Mouse (Mus musculus) left cerebral cortex, postnatal 4 days (tissue): Measurements from ENCODE around the gene Pomp. TPM values are rescaled to one million over a fixed set of nuclear protein-coding genes. Genes with fewer than 3 reads are reported as not detected.
"Not testable (repeated sequence)": the region's sequence is repeated elsewhere in the genome, so short reads cannot be mapped to it uniquely, and the experiment has no call there.

Experiments
- DNase-seq: peaks from one replicate; pipeline ENCODE4 v3.0.0-alpha.2; 2022
- intact Hi-C: fragments of 180-260 bp; cut with DNase I; formaldehyde crosslinking; loops from one replicate; pipeline ENCODE4 v1.15.1; 2025
- total RNA-seq, 2 experiments: library from RNA; stranded (reverse); gene quantifications; 2 replicates each; pipeline ENCODE4 v1.2.3; 2021

Pomp gene
- total RNA-seq, 2 experiments from 2014 or later = 143 to 160 TPM

DNA sequence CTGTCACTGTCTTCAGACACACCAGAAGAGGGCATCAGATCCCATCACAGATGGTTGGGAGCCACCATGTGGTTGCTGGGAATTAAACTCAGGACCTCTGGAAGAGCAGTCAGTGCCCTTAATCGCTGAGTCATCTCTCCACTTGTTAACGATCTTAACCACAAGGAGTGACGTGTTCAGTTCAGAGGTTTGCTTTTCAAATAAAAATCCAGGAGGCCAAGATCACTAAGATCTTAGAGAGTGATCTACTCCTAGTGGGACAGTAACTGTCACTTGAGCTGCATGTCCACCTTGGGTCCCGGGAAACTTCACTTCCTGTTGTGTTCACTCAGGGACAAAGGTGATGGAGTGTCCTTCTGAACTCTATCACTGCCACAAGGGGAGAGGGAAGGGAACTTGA is 36.2 kb downstream of the Pomp start:
- intact Hi-C loops = not testable (repeated sequence)

DNA sequence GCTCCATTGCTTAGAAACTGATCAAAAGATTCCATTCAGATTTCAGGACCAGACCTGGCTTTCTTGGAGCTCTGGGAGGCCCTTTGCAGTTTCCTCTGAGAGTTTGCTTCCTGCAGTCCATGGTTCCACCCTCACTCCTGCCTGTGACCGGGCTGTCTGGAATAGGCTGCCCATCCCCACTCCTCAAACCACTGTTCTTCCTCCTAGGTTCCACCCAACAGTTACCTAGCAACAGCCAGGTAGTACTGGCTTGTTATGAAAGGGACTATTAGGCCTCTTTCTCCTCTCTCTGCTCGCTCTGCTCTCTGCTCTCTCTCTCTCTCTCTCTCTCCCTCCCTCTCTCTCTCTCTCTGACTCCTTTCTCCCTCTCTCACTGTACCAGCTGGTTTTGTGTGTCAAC is 38.0 kb downstream of the Pomp start:
- no peak for DNase-seq
- intact Hi-C loops = no loop called here

More for the DNA sequence above, 36.2 kb downstream of the Pomp start:
- DNase-seq = not testable (repeated sequence)

DNA sequence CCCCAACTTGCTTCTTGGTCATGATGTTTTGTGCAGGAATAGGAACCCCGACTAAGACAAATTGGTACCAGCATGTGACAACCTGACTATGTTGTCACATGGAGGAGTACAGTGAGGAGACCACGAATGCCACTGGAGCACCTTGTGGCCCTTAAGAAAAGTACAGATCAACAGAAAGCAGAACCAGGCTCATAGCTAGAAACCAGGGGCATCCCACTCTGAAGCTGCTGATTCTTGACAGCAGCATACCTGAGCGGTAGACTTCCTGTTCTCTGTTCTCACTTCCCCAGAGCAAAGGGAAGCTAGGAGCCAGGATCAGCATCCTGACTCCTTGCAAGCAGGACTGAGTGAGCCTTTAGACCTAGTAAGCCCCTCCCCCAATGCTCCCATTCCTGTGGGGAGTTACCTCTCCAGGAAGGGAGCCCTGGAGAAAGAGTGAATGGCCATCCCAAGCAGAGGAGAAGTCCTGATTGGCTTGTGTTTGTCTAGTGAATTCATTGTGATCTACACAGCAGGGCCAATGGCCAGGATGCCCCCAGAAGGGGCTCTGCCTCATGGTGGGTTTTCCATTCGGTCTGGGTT is 38.8 kb downstream of the Pomp start:
- no peak for DNase-seq
- intact Hi-C loops = no loop called here

DNA sequence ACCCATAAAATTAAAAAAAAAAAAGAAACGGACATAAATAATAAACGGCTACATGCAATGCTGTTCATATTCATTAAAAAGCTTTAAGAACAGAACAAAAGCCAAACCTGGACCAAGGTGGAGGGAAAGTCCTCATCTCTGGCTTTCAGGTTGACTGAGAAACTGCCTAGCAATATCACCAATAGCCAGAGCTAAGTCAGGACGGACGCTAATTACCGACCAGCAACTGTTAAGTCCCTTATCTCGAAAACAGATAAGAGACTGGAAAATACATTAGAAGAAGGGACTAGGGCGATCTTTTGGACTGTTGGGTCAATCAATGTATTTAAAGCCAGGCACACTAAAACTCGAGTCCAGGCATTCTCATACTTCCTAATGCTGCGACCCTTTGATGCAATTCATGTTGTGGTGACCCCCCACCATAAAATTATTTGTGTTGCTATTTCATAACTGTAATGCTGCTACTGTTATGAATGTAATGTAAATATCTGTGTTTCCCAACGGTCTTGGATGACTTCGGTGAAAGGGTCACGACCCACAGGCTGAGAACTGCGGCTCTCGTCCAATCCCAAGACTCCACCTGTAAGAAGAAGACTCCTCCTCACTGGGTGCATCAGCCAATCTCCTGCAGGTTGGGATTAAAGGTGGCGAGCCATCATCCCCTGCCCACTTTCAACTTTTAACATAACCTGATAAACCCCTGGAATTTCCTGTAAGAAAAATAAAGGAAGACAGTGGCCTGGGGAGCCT is 41.9 kb downstream of the Pomp start:
- intact Hi-C loops = no loop called here
- DNase-seq = no peak

DNA sequence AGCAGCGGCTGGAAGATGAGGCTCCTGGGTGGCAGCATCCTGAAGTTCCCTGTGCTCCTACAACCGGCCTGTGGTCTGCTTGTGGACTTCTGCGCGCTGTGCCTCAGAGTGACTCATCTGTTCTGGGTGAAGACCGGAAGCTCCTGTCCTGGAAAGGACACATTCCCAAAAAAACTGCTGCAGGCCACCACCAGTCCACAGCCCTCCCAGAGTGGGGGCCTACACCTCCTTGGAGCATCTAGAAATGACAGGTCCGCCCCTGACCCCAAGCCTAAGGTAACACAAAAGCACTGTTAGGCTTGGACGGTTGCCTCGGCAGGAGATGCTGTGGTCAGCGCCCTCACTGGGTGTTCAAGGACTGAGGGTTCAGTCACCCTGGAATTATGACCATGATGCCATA is 42.9 kb downstream of the Pomp start:
- no peak for DNase-seq
- intact Hi-C loops = no loop called here

DNA sequence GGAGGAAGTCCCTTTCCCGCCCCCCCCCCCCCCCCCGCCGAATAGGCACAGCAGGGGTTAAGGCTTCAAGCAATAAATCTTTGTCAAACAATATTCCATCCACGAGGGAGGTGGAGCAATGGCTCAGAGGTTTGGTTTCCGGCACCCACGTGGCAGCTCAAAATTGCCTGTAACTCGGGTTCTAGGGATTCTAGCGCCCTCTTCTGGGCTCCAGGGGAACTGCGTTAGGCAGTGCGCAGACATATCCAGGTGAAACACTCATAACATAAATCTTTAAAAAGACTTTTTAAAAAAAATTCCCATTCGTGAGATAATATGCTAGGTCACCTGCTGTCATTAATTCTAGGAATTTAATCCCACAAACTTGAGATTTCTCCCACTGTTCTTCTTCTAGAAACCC is 46.9 kb downstream of the Pomp start:
- DNase-seq = no peak
- intact Hi-C loops = no loop called here

DNA sequence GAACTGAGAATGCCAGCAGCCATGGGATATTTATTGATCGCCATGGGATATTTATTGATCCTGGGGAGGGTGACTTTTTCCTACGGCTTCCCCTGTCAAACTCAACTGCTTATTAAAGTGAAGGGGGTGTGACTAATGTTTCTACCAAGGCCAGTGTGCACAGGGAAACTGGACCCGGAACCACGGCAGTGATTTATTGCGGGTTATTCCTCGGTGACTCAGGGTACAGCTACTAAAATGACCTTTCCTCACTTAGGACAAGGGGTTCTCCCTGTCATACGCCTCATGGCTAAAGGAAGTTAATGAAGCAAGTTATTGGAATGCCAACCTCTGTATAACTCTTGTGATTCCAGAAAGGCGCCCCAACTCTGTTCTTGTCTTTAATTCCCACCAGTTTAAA is 47.6 kb downstream of the Pomp start:
- DNase-seq = no peak
- intact Hi-C loops = no loop called here

DNA sequence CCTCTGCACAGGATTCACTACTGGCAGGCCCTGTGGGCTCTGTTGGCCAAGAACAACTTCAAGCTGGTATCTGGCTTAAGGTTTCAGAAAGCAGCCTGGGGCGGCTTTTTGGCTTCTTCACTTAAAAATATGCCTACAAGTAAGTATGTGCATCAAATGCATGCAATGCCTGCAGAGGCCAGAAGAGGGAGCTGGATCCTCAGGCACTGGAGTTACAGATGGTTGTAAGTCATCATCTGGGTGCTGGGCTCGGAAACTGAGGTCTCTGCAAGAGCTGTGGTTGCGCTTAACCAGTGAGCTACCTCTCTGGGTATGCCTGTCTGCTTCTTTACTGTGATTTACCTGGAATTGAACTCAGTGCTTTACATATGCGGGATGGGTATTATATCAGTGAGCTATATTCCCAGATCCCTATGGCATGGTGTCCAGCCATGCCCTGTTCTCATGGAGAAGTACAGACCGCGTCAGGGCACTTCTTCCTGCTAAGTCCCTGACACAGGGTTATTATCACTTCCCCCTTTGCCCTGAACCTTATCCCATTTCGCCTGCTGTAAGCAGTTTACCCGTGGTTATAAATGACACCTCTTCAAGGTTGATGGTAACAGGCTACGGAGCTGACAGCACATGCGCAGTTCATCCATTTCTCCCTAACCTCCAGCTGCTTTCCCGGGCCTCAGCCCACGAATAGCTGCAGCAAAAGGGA is 50.7 kb downstream of the Pomp start:
- no peak for DNase-seq

DNA sequence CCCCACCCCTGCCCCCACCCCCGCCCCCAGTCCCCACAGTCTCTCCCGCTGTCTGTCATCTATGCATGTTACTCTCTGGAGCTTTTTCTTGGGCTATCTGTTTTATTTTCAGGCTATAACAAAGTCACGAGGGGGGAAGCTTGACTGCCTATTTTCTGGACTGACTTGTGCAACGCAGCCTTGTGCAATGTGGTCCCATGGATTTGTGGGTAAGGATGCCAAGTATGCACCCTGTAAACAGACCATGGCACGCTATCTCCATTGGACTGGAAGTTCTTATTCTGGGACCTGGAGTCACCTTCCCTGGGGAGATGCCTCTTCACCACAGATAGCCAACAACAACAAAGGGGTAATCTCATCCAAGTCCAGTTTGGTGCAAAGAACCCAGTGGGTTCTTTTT is 51.5 kb downstream of the Pomp start:
- intact Hi-C loops = no loop called here
- DNase-seq = no peak

More for the DNA sequence above, 50.7 kb downstream of the Pomp start:
- intact Hi-C loops = no loop called here

DNA sequence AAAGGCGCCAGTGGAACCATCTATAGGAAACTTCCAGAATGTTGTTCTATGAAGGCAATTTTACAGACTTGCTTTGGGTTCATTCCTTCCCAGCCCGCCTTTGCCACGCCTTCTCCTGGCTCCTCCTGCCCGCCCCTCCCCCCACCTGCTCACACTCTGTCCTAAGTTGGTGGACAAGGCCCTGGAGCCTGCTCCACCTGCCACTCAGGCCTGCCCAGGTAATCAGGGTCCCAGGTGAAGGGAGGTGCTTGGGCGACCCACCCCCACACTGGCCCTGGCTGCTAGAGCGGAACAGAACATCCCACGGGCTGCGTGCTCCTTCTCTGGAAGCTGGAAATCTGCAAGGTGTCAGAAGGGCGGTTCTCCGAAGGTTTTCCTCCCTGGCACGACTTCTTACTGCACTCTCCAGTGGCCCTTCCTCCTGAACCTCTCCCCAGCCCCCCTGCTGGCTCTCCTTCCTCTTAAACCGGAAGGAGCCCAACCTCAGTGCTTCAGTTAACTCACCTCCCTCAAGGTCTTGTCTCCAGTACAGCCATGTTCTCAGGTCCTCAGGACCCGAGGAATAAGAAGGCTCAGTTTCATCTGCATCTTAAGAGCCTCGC is 53.1 kb downstream of the Pomp start:
- DNase-seq = no peak
- intact Hi-C loops = no loop called here

DNA sequence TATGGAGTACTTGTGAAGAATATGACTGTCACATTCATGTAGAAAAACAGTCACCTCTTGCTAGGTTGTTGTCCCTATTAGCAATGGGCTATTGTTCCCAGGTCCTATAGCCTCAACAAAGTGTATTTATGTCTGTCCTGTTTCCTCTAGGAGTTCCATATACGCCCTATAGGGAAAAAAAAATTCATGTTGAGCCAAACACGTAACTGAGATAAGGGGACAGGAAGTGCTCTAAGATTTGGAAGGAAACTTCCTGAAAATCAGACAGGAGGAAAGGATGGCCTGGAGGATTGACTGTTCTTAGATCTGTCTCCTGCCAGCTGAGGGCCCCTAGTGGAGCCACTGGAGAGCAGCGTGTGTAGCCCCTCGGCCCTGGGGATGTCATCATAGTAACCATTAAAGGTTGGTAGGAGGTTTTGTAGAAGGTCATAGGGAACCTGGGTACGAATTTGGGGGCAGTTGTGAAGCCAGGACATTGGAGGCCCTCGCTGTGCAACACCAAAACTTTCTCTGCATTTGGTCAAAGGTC is 54.8 kb downstream of the Pomp start:
- intact Hi-C loops = no loop called here
- DNase-seq = no peak

DNA sequence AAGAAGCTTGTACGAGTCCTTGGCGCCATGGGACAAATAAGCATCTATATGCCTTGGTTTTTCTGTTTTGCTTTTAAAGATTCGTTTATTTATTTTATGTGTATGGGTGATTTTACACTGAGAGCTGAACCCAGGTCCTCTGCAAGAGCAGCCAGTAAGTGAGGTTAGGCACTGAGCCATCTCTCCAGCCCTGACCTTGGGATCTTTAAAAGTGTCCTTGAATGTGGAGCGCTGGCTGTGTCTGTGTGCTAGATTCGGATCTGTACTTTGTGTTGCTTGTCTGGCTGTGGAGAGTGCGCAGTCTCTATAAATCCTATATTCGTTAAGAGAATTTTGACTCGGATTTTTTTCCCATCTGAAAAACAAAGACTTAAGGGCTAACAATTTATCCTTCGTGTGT is 55.9 kb downstream of the Pomp start:
- intact Hi-C loops = no loop called here
- DNase-seq = no peak

DNA sequence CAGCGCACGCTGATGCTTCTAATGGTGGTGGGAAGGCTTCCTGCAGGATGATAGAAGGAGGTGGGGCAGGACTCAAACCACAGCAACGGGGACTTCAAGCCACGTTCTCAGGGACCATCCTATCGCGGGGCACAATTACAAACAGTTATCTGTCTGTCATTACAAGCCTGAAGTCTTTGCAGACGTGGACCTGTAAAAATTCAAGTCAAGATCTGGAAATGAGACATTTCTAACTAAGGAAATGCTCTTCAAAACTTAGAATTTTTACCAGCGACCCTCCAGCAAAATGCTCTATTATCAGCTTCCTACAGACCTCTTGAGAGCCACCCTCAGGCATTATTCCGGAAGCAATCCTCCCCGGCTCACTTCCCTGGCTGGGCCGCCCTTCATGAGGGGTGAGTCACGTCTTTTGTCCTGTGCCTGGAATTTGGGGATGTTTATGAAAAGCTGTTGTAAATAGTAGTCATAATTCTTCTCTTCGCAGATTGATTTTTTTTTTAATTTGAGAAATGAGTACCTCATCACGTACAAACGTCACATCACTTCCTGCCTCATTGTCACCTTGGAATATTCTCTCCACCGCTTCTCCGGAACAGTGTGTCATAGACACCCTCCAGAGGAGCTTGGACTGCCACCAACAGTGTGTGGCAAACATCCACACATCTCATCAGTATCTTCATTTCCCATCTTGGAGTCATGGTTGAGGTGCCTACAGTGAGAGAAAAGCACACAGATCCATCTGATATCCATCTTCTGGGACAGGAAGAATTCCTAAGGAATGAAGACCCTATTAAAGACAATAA is 58.0 kb downstream of the Pomp start:
- DNase-seq = no peak
- intact Hi-C loops = no loop called here

DNA sequence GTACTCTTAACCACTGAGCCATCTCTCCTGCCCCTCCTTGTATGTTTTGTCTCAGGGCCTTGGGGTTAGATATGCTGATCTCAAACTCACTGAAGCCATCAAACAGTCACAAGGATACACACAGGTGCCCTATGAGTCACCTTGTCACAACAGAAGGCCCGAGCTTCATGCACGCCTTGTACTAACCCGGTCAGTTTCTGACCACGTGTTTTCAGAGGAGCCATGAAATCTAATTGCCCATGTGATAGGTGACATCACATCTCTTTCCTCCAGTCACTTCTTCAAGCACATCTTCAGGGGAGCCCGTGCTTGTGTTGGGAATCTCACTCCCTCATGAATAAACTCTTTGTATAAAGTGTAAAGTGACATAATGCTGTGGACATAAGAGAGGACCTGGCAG is 64.4 kb downstream of the Pomp start:
- DNase-seq = no peak
- intact Hi-C loops = no loop called here

Other genes starting within 250 kb of the Pomp start
- 10 to 100 TPM; 15.1 to 17.6 TPM for gene Flt1, start 134.4 kb upstream of the Pomp start, total RNA-seq
- 1 to 10 TPM; 2.4 to 3.6 TPM for gene Slc46a3, start 34.4 kb downstream of the Pomp start, total RNA-seq
- gene Mtus2, start 96.9 kb downstream of the Pomp start, total RNA-seq = 10 to 100 TPM; 54.7 to 57.7 TPM